Mouse (Mus musculus): ENCODE results near the gene Il11. TPM values are rescaled to one million over a fixed set of nuclear protein-coding genes. Genes with fewer than 3 reads are reported as not detected.
A peak's percentile ranks its signal among the peaks of the same experiment; 100 is the strongest.
"Not testable (repeated sequence)": the region's sequence is repeated elsewhere in the genome, so short reads cannot be mapped to it uniquely, and the experiment has no call there.

The Il11 gene
- polyA plus RNA-seq (2012; fragmentation: generic; extraction: Trizol), result 0.56 TPM

DNA sequence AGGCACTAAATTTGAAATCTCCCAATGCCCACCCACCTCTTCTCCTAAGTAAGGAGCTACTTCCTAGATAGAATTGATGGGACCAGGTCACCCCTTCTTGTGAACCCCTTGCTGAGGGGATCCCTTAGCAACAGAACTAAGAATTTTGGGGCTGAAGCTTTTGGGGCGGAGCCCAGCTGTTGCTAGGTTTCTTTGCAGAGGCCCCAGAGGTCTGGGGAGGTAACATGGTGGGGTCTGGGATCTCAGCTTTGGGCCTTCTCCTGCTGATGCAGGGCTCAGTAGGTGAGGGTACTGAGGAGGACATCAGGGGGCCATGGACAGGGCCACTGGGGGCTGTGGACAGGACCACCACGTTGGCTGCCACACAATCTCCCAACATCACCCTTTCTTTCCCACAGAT lies at the start of gene Il11, which contains the start of gene Tmem190:
TSS of gene Il11 (minus strand) at position 101 of the 400 bp plus-strand sequence.
TSS of gene Tmem190 (plus strand) at position 179 of the 400 bp plus-strand sequence.
- no peak within 1 kb of the TSS for H3K4me3 ChIP-seq
- H3K27me3 ChIP-seq (ENCODE audit: control insufficient read depth, insufficient read depth, insufficient read length), result no peaks in the 10 kb centered on the region
- H3K4me2 ChIP-seq (ENCODE audit: low read depth), result no peak within 1 kb of the TSS
- H3K79me2 ChIP-seq (ENCODE audit: control insufficient read depth, insufficient read depth), result no peaks in the 10 kb centered on the region
- TF ChIP-seq SRF (IDR thresholded peaks at IDR 0.05; ENCODE audit: control insufficient read depth, insufficient read length, low read depth) (no peak), POLR2A (IDR thresholded peaks at IDR 0.05; ENCODE audit: insufficient read length, low read depth) (no peak), POLR2AphosphoS2 (IDR thresholded peaks at IDR 0.05; ENCODE audit: insufficient read length, low read depth) (no peak), USF1 (IDR thresholded peaks at IDR 0.05; ENCODE audit: low read depth) (no peak), MAX (IDR thresholded peaks at IDR 0.05; ENCODE audit: low read depth) (no peak), E2F4 (IDR thresholded peaks at IDR 0.05; ENCODE audit: insufficient read depth) (no peak), TCF3 (IDR thresholded peaks at IDR 0.05; ENCODE audit: insufficient read length, low read depth) (no peak), TCF12 (IDR thresholded peaks at IDR 0.05; ENCODE audit: insufficient read depth, poor library complexity, severe bottlenecking) (no peak), CEBPB (IDR thresholded peaks at IDR 0.05; ENCODE audit: insufficient read depth, poor library complexity, severe bottlenecking) (no peak), REST (IDR thresholded peaks at IDR 0.05; ENCODE audit: insufficient read depth, insufficient read length) (no peak), MYOD1 (IDR thresholded peaks at IDR 0.05; ENCODE audit: control insufficient read depth in 1 of 3, insufficient read length in 2 of 3, low read depth in 2 of 3) (no peak), MYOG (IDR thresholded peaks at IDR 0.05; ENCODE audit: control insufficient read depth in 1 of 3, insufficient read depth in 1 of 3, insufficient read length in 2 of 3, low read depth in 2 of 3) (no peak)
- H3K36me3 ChIP-seq (ENCODE audit: control insufficient read depth, insufficient read depth), result no peaks in the 10 kb centered on the region
- no peak within 1 kb of the TSS for H3ac ChIP-seq (ENCODE audit: control insufficient read depth, insufficient read length)

DNA sequence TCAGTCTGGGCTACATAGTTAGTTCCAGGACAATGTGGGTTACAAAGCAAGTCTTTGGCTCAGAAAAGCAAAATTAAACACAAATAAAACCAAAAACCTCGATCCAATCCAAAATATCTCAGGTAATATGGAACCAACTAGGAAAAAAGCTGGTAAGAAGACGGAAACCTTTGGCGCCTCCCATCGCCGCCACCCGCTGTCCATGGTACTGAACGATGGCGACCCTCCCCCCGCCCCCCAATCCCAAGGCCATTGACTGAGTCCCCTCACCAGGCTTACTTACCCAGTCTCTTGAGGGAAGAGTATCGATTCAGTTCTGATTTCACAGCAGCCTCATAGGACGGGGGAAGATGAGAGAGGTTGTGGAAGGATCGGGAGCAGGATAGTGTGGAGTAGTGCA lies 47.8 kb upstream of the Il11 start:
- Histone ChIP-seq H3K36me3 (ENCODE audit: control insufficient read depth, insufficient read depth) (no peaks in the 10 kb centered on the region), H3K79me2 (ENCODE audit: control insufficient read depth, insufficient read depth) (no peaks in the 10 kb centered on the region), H3K4me3 (no peak overlapping the region), H3ac (ENCODE audit: control insufficient read depth, insufficient read length) (no peak overlapping the region), H3K4me2 (ENCODE audit: low read depth) (no peak overlapping the region), H3K27me3 (ENCODE audit: control insufficient read depth, insufficient read depth, insufficient read length) (peaks cover 6% of the 10 kb centered on the region)
- TF ChIP-seq TCF3 (IDR thresholded peaks at IDR 0.05; ENCODE audit: insufficient read length, low read depth) (no peak), REST (IDR thresholded peaks at IDR 0.05; ENCODE audit: insufficient read depth, insufficient read length) (peak; percentile 62)

DNA sequence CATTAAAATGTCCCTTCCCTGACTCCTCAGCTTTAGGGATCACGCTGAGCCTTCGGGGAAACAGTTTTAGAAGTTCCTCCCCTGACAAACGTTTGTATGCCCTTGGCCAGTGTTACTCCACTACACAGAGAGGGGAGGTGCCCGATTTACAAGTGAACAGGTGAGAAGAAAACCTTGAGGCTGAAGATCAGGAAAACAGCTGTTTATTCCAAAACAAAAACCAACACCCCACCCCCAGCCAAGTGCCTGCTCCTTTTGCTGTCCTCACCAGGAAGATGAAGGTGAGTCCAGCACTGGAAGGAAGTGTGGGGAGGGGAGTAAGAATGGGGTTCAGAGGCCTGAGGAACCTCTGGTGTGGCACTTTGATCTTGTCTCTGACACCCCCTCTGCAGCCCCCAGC lies 42.7 kb upstream of the Il11 start:
- no peaks in the 10 kb centered on the region for H3K36me3 ChIP-seq (ENCODE audit: control insufficient read depth, insufficient read depth)

DNA sequence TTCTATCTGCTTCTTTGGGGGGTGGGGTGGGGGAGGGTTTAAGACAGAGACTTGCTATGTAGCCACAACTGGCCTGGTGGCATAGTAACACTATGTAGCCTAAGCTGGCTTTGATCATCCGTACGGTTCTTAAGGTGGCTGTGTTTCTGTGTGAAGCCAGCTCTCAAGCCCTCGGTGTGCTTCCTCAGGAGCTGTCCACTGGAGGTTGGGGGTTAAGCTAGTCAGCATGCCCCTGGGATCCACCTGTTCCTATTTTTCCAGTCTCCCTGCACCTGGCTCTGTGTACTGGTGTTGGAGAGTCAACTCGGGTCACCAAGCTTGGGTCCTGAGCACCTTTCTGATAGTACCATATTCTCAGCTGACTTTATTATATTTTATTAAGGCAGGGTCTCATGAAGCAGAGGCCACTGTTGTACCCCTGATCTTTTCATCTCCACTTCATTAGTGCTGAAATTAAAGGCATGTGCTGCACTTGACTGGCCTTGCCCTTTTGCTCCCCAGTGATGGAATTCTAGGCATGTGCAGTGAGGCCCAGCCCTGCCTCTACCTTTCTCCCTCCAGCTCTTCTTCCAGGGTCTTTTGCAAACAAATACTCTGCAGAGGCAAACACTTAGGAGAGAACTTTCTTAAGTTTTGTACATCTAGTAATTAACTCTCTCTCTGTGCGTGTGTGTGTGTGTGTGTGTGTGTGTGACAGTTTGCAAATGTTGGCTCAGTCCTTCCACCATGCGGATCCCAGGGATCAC lies 39.7 kb upstream of the Il11 start:
- Histone ChIP-seq H3K36me3 (ENCODE audit: control insufficient read depth, insufficient read depth) (no peaks in the 10 kb centered on the region), H3ac (ENCODE audit: control insufficient read depth, insufficient read length) (no peak overlapping the region), H3K27me3 (ENCODE audit: control insufficient read depth, insufficient read depth, insufficient read length) (no peaks in the 10 kb centered on the region), H3K4me2 (ENCODE audit: low read depth) (no peak overlapping the region), H3K79me2 (ENCODE audit: control insufficient read depth, insufficient read depth) (no peaks in the 10 kb centered on the region), H3K4me3 (no peak overlapping the region)
- no peak for TF ChIP-seq POLR2AphosphoS2 (IDR thresholded peaks at IDR 0.05; ENCODE audit: insufficient read length, low read depth)
- no peak for TF ChIP-seq MYOG (IDR thresholded peaks at IDR 0.05; ENCODE audit: control insufficient read depth in 1 of 3, insufficient read depth in 1 of 3, insufficient read length in 2 of 3, low read depth in 2 of 3)
- TF ChIP-seq POLR2A (IDR thresholded peaks at IDR 0.05; ENCODE audit: insufficient read length, low read depth), result no peak
- TF ChIP-seq CEBPB (IDR thresholded peaks at IDR 0.05; ENCODE audit: insufficient read depth, poor library complexity, severe bottlenecking), result no peak
- TF ChIP-seq SRF (IDR thresholded peaks at IDR 0.05; ENCODE audit: control insufficient read depth, insufficient read length, low read depth), result no peak
- TF ChIP-seq TCF3 (IDR thresholded peaks at IDR 0.05; ENCODE audit: insufficient read length, low read depth), result no peak
- TF ChIP-seq MAX (IDR thresholded peaks at IDR 0.05; ENCODE audit: low read depth), result no peak
- no peak for TF ChIP-seq MYOD1 (IDR thresholded peaks at IDR 0.05; ENCODE audit: control insufficient read depth in 1 of 3, insufficient read length in 2 of 3, low read depth in 2 of 3)
- no peak for TF ChIP-seq E2F4 (IDR thresholded peaks at IDR 0.05; ENCODE audit: insufficient read depth)

More for the DNA sequence above, 42.7 kb upstream of the Il11 start:
- Histone ChIP-seq H3K4me3 (no peak overlapping the region), H3K79me2 (ENCODE audit: control insufficient read depth, insufficient read depth) (no peaks in the 10 kb centered on the region), H3ac (ENCODE audit: control insufficient read depth, insufficient read length) (no peak overlapping the region), H3K27me3 (ENCODE audit: control insufficient read depth, insufficient read depth, insufficient read length) (no peaks in the 10 kb centered on the region), H3K4me2 (ENCODE audit: low read depth) (no peak overlapping the region)
- TF ChIP-seq CEBPB (IDR thresholded peaks at IDR 0.05; ENCODE audit: insufficient read depth, poor library complexity, severe bottlenecking), result no peak
- TF ChIP-seq E2F4 (IDR thresholded peaks at IDR 0.05; ENCODE audit: insufficient read depth), result no peak
- TF ChIP-seq POLR2A (IDR thresholded peaks at IDR 0.05; ENCODE audit: insufficient read length, low read depth), result no peak
- TF ChIP-seq REST (IDR thresholded peaks at IDR 0.05; ENCODE audit: insufficient read depth, insufficient read length), result no peak
- TF ChIP-seq USF1 (IDR thresholded peaks at IDR 0.05; ENCODE audit: low read depth), result no peak
- TF ChIP-seq MYOD1 (IDR thresholded peaks at IDR 0.05; ENCODE audit: control insufficient read depth in 1 of 3, insufficient read length in 2 of 3, low read depth in 2 of 3), result no peak
- TF ChIP-seq TCF3 (IDR thresholded peaks at IDR 0.05; ENCODE audit: insufficient read length, low read depth), result no peak
- no peak for TF ChIP-seq MYOG (IDR thresholded peaks at IDR 0.05; ENCODE audit: control insufficient read depth in 1 of 3, insufficient read depth in 1 of 3, insufficient read length in 2 of 3, low read depth in 2 of 3)
- no peak for TF ChIP-seq MAX (IDR thresholded peaks at IDR 0.05; ENCODE audit: low read depth)
- TF ChIP-seq POLR2AphosphoS2 (IDR thresholded peaks at IDR 0.05; ENCODE audit: insufficient read length, low read depth), result no peak
- no peak for TF ChIP-seq SRF (IDR thresholded peaks at IDR 0.05; ENCODE audit: control insufficient read depth, insufficient read length, low read depth)

DNA sequence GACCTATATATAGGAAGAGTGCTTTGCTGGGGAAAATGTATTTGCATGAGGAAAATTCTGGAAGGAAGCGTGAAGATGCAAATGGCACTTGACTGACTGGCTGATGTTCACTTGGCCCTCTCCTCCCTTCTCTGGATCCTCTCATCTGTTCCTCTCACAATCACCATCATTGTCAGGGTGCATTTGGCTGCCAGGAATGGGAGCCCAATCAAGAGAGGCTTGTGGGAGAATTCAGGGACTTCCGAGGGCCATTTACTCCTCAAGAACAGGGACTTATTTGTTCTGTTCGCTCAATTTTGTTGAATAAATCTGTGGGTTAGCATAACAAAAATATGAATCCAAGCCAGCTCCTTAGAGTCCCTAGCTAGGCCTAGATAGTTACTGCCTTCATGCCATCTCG lies 39.0 kb upstream of the Il11 start:
- Histone ChIP-seq H3K27me3 (ENCODE audit: control insufficient read depth, insufficient read depth, insufficient read length) (no peaks in the 10 kb centered on the region), H3ac (ENCODE audit: control insufficient read depth, insufficient read length) (no peak overlapping the region), H3K4me2 (ENCODE audit: low read depth) (no peak overlapping the region), H3K79me2 (ENCODE audit: control insufficient read depth, insufficient read depth) (no peaks in the 10 kb centered on the region), H3K36me3 (ENCODE audit: control insufficient read depth, insufficient read depth) (no peaks in the 10 kb centered on the region), H3K4me3 (no peak overlapping the region)
- TF ChIP-seq MYOD1 (IDR thresholded peaks at IDR 0.05; ENCODE audit: control insufficient read depth in 1 of 3, insufficient read length in 2 of 3, low read depth in 2 of 3), result no peak

DNA sequence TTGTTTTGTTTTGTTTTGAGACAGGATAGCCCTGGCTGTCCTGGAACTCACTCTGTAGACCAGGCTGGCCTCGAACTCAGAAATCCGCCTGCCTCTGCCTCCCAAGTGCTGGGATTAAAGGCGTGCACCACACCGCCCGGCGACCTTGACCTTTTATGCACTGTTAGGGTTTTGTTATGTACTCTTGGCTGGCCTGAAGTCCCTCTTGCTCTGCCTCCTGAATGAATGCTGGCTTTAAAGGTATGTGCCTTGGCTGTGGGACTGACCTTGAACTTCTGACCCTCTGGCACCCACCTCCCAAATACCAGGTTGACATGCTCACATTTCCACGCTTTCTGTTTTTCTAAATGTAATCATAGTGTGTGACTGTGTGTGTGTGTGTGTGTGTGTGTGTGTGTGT lies 38.3 kb upstream of the Il11 start:
- H3K36me3 ChIP-seq (ENCODE audit: control insufficient read depth, insufficient read depth); H3ac ChIP-seq (ENCODE audit: control insufficient read depth, insufficient read length); H3K4me3 ChIP-seq; H3K27me3 ChIP-seq (ENCODE audit: control insufficient read depth, insufficient read depth, insufficient read length); H3K4me2 ChIP-seq (ENCODE audit: low read depth); H3K79me2 ChIP-seq (ENCODE audit: control insufficient read depth, insufficient read depth): not testable (repeated sequence)

All from myocyte (in vitro differentiated cells).